Mouse (Mus musculus): ENCODE measurements at regions not wholly inside any gene's neighbourhood (a gene's known extent, or its start where the extent isn't known, plus 50 kb on each side); places are given as distances from the start of the nearest gene placed in this dataset.

- Histone ChIP-seq H3K36me3 (ENCODE audit: control insufficient read depth, insufficient read depth, low read length) (no peaks in the 10 kb centered on the region), H3K4me3 (ENCODE audit: low read length) (no peak overlapping the region), H3K27ac (ENCODE audit: low read length) (no peak overlapping the region), H3K4me1 (ENCODE audit: control insufficient read depth, insufficient read depth, low read length) (no peaks in the 10 kb centered on the region), H3K9me3 (ENCODE audit: control insufficient read depth, low read length) (no peaks in the 10 kb centered on the region), H3K4me2 (ENCODE audit: low read depth, low read length) (no peak overlapping the region), H3K27me3 (replicated peaks; ENCODE audit: control insufficient read depth, insufficient read depth, low read length) (no peaks in the 10 kb centered on the region), H3K9ac (ENCODE audit: low read depth, low read length) (no peak overlapping the region)
- no peak for ATAC-seq
- WGBS, result 85% methylated on average over 11 of the region's 11 CpGs
These were observed 81.3 kb upstream of the Zfp703 start for GRCm38 (mm10) chr8:26895867-26896266.

DNA sequence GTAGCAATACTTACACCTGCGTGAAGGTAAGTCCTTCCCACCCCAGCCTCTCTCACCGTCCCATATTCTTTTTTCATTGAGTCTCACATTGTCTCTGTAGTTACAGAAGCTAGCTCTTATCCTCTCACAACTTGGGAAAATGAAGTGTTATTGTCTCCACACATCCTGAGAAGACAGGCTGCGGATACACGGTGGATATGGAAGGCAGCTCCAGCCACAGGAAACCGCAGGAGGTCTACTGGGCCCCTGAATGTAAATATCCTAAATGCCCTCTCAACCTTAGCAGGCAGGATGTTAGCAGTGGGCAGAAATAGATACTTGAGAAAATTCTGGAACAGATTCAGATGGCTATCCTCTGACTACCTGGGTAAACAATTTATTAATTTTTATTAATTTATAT is 73.8 kb upstream of the Zfp703 start:
- H3K27me3 ChIP-seq (replicated peaks; ENCODE audit: control insufficient read depth, insufficient read depth, low read length), result no peaks in the 10 kb centered on the region
- ATAC-seq, result no peak
- peaks cover 9% of the 10 kb centered on the region; the same call in 1 of the 2 replicates for H3K4me1 ChIP-seq (ENCODE audit: control insufficient read depth, insufficient read depth, low read length)
- H3K36me3 ChIP-seq (ENCODE audit: control insufficient read depth, insufficient read depth, low read length), result no peaks in the 10 kb centered on the region
- no peak overlapping the region for H3K4me2 ChIP-seq (ENCODE audit: low read depth, low read length)
- no peak overlapping the region for H3K27ac ChIP-seq (ENCODE audit: low read length)
- WGBS, result 54% methylated on average over 5 of the region's 5 CpGs
- no peak overlapping the region for H3K4me3 ChIP-seq (ENCODE audit: low read length)
- H3K9ac ChIP-seq (ENCODE audit: low read depth, low read length), result no peak overlapping the region
- no peaks in the 10 kb centered on the region for H3K9me3 ChIP-seq (ENCODE audit: control insufficient read depth, low read length)

GRCm38 (mm10) chr8:26906257-26906656 is 70.9 kb upstream of the Zfp703 start:
- WGBS, result 83% methylated on average over 4 of the region's 4 CpGs
- no peak overlapping the region for H3K9ac ChIP-seq (ENCODE audit: low read depth, low read length)
- H3K4me1 ChIP-seq (ENCODE audit: control insufficient read depth, insufficient read depth, low read length), result peaks cover 9% of the 10 kb centered on the region; the same call in 1 of the 2 replicates

DNA sequence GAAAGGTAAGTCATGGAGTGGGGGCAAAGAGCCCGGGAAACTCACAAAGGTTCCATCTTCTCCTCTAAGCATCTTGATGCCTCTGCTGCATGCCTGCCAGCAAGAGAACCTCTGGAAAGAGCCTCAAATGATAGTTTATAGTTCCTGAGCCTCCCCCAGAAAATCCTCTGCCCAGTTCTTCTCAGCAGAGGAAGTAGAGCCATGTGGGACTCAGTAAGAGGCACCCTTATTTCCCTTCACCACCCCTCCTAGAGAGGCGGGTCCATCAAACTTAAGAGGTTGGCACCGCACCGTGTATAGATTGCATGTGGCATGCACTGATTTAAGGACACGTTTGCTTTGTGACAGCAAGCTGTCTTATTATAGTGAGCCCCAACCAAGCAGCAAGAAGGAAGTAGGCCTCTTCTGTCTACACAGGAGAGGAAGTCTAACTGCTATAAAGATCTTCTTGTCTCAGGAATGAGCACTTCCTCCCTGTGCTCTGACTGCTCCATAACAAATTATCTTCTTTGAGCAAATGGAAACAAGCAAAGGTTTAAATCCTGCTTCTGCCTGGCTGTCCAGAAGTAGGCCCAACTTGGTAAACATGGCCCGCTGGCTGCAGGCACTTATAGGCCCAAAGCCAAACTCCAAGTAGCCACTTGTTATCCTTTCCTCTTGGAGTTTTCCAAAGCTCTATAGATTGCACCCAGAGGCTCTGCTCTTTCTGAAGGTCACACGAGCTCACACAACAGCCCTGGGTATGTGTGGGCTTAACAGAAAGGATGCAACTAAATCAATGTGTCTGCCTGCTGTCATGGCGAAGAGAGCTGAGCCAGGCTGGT is 69.6 kb upstream of the Zfp703 start:
- 61% methylated on average over 8 of the region's 8 CpGs for WGBS
- Histone ChIP-seq H3K4me2 (ENCODE audit: low read depth, low read length) (no peak overlapping the region), H3K4me3 (ENCODE audit: low read length) (no peak overlapping the region), H3K9ac (ENCODE audit: low read depth, low read length) (no peak overlapping the region), H3K27me3 (replicated peaks; ENCODE audit: control insufficient read depth, insufficient read depth, low read length) (no peaks in the 10 kb centered on the region), H3K27ac (ENCODE audit: low read length) (0 out of 2 replicates have a peak overlapping the region, but pooled peaks have one; percentile 5), H3K36me3 (ENCODE audit: control insufficient read depth, insufficient read depth, low read length) (no peaks in the 10 kb centered on the region), H3K4me1 (ENCODE audit: control insufficient read depth, insufficient read depth, low read length) (peaks cover 9% of the 10 kb centered on the region; the same call in 1 of the 2 replicates), H3K9me3 (ENCODE audit: control insufficient read depth, low read length) (no peaks in the 10 kb centered on the region)
- ATAC-seq, result peak; percentile 38; the same call in 1 of the 2 replicates

More at GRCm38 (mm10) chr8:26906257-26906656, 70.9 kb upstream of the Zfp703 start:
- Histone ChIP-seq H3K36me3 (ENCODE audit: control insufficient read depth, insufficient read depth, low read length) (no peaks in the 10 kb centered on the region), H3K27ac (ENCODE audit: low read length) (no peak overlapping the region), H3K27me3 (replicated peaks; ENCODE audit: control insufficient read depth, insufficient read depth, low read length) (no peaks in the 10 kb centered on the region), H3K4me3 (ENCODE audit: low read length) (no peak overlapping the region), H3K4me2 (ENCODE audit: low read depth, low read length) (no peak overlapping the region), H3K9me3 (ENCODE audit: control insufficient read depth, low read length) (no peaks in the 10 kb centered on the region)
- no peak for ATAC-seq

- WGBS, result 90% methylated on average over 3 of the region's 3 CpGs
- no peaks in the 10 kb centered on the region for H3K36me3 ChIP-seq (ENCODE audit: control insufficient read depth, insufficient read depth, low read length)
- no peak overlapping the region for H3K4me3 ChIP-seq (ENCODE audit: low read length)
- H3K4me1 ChIP-seq (ENCODE audit: control insufficient read depth, insufficient read depth, low read length), result peaks cover 13% of the 10 kb centered on the region; the same call in 1 of the 2 replicates
- no peak for ATAC-seq
- no peak overlapping the region for H3K27ac ChIP-seq (ENCODE audit: low read length)
- no peaks in the 10 kb centered on the region for H3K27me3 ChIP-seq (replicated peaks; ENCODE audit: control insufficient read depth, insufficient read depth, low read length)
- no peak overlapping the region for H3K9ac ChIP-seq (ENCODE audit: low read depth, low read length)
- H3K4me2 ChIP-seq (ENCODE audit: low read depth, low read length), result no peak overlapping the region
- no peaks in the 10 kb centered on the region for H3K9me3 ChIP-seq (ENCODE audit: control insufficient read depth, low read length)
These were observed 66.9 kb upstream of the Zfp703 start for GRCm38 (mm10) chr8:26910186-26910585.

- Histone ChIP-seq H3K9ac (ENCODE audit: low read depth, low read length) (no peak overlapping the region), H3K27ac (ENCODE audit: low read length) (no peak overlapping the region), H3K4me3 (ENCODE audit: low read length) (no peak overlapping the region), H3K27me3 (replicated peaks; ENCODE audit: control insufficient read depth, insufficient read depth, low read length) (no peaks in the 10 kb centered on the region), H3K36me3 (ENCODE audit: control insufficient read depth, insufficient read depth, low read length) (no peaks in the 10 kb centered on the region), H3K4me1 (ENCODE audit: control insufficient read depth, insufficient read depth, low read length) (peaks cover 4% of the 10 kb centered on the region; the same call in 1 of the 2 replicates), H3K9me3 (ENCODE audit: control insufficient read depth, low read length) (no peaks in the 10 kb centered on the region), H3K4me2 (ENCODE audit: low read depth, low read length) (no peak overlapping the region)
- 36% methylated on average over 18 of the region's 18 CpGs for WGBS
- ATAC-seq, result no peak
These were observed 63.3 kb upstream of the Zfp703 start for GRCm38 (mm10) chr8:26913562-26914529.

GRCm38 (mm10) chr8:26915731-26916130 is 61.4 kb upstream of the Zfp703 start:
- ATAC-seq, result no peak
- peaks cover 4% of the 10 kb centered on the region; the same call in 1 of the 2 replicates for H3K4me1 ChIP-seq (ENCODE audit: control insufficient read depth, insufficient read depth, low read length)
- no peak overlapping the region for H3K9ac ChIP-seq (ENCODE audit: low read depth, low read length)
- H3K27ac ChIP-seq (ENCODE audit: low read length), result no peak overlapping the region
- no peak overlapping the region for H3K4me2 ChIP-seq (ENCODE audit: low read depth, low read length)
- H3K9me3 ChIP-seq (ENCODE audit: control insufficient read depth, low read length), result no peaks in the 10 kb centered on the region
- 80% methylated on average over 8 of the region's 8 CpGs for WGBS
- no peak overlapping the region for H3K4me3 ChIP-seq (ENCODE audit: low read length)
- no peaks in the 10 kb centered on the region for H3K27me3 ChIP-seq (replicated peaks; ENCODE audit: control insufficient read depth, insufficient read depth, low read length)
- no peaks in the 10 kb centered on the region for H3K36me3 ChIP-seq (ENCODE audit: control insufficient read depth, insufficient read depth, low read length)

DNA sequence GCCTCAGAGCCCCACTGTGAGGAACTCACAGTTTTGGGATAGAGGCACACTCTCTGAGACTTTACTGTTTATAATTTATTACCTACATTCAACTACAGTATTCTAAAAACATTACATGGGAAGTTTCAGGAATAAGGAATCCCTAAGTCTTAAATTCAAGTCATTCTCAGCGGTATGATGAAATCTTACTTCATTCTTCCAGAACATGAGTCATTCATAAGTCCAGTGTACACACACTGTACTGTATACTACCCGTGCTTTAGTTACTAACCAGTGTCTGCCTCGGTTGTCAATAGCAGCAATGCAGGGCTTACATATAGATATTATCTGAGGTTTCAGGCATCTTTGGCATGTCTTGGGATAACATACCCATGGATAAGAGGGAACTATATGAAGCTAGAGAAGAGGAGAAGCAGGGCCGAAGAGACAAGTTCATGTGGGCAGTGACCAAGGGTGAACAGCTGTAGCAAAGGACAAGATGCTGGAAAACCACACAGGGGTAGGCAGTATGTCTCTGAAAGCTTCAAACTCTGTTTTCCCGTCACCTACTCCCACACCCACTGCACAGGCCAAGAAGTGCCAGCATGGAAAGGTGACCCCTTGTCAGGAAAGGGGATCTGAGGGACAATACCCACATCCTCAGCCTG is 55.5 kb upstream of the Zfp703 start:
- H3K4me2 ChIP-seq (ENCODE audit: low read depth, low read length), result no peak overlapping the region
- no peaks in the 10 kb centered on the region for H3K27me3 ChIP-seq (replicated peaks; ENCODE audit: control insufficient read depth, insufficient read depth, low read length)
- H3K4me3 ChIP-seq (ENCODE audit: low read length), result no peak overlapping the region
- no peak overlapping the region for H3K9ac ChIP-seq (ENCODE audit: low read depth, low read length)
- no peaks in the 10 kb centered on the region for H3K4me1 ChIP-seq (ENCODE audit: control insufficient read depth, insufficient read depth, low read length)
- no peaks in the 10 kb centered on the region for H3K9me3 ChIP-seq (ENCODE audit: control insufficient read depth, low read length)
- no peaks in the 10 kb centered on the region for H3K36me3 ChIP-seq (ENCODE audit: control insufficient read depth, insufficient read depth, low read length)
- ATAC-seq, result no peak
- no peak overlapping the region for H3K27ac ChIP-seq (ENCODE audit: low read length)
- 89% methylated on average over 5 of the region's 5 CpGs for WGBS

DNA sequence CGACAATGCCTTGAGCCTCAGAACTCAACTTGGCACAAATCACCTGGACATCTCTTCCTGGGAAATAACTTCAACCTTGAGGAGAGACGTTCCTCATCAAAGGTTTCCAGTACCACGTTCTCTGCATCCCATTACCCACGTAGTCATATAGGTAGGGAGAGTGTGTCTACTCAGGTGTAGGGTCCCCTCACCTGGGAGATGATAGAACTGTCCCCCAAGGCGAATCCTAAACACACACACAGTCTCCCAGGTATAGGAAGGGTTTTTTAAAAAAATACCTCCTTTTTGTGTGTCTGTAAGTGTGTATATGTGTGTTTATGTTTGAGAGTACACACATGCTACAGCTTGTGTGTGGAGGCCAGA is 55.0 kb upstream of the Zfp703 start:
- H3K4me2 ChIP-seq (ENCODE audit: low read depth, low read length), result no peak overlapping the region
- H3K27ac ChIP-seq (ENCODE audit: low read length), result no peak overlapping the region
- H3K4me3 ChIP-seq (ENCODE audit: low read length), result no peak overlapping the region
- H3K36me3 ChIP-seq (ENCODE audit: control insufficient read depth, insufficient read depth, low read length), result no peaks in the 10 kb centered on the region
- H3K27me3 ChIP-seq (replicated peaks; ENCODE audit: control insufficient read depth, insufficient read depth, low read length), result no peaks in the 10 kb centered on the region
- no peaks in the 10 kb centered on the region for H3K9me3 ChIP-seq (ENCODE audit: control insufficient read depth, low read length)
- ATAC-seq, result no peak
- WGBS, result 87% methylated on average over 5 of the region's 5 CpGs
- no peaks in the 10 kb centered on the region for H3K4me1 ChIP-seq (ENCODE audit: control insufficient read depth, insufficient read depth, low read length)
- H3K9ac ChIP-seq (ENCODE audit: low read depth, low read length), result no peak overlapping the region
